Mouse (Mus musculus): ENCODE measurements around the gene Tenm4.

The Tenm4 gene

GRCm38 (mm10) chr7:96356285-96356811, 185.3 kb downstream of the Tenm4 start:
- DNase-seq = no peak

DNA sequence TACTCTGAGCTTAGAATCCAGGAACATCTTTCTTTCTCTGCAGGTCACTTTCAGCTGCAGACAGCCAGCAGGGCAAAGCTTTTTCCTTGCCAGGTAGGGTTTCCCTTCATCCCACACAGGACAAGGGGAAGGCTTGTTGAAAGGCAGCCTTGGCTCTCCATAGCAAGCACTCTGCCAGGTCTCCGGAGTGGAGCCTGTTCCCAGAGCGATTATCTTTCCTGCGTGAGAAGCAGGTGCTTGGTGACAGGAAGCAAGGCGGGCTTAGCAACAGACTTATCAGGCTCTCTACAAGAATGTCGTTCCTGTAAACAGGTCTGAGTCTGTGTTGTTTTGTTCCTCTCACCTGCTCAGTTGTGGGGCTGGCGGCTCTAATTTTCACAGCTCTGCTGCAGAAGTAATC, 186.5 kb downstream of the Tenm4 start:
- DNase-seq = no peak

DNA sequence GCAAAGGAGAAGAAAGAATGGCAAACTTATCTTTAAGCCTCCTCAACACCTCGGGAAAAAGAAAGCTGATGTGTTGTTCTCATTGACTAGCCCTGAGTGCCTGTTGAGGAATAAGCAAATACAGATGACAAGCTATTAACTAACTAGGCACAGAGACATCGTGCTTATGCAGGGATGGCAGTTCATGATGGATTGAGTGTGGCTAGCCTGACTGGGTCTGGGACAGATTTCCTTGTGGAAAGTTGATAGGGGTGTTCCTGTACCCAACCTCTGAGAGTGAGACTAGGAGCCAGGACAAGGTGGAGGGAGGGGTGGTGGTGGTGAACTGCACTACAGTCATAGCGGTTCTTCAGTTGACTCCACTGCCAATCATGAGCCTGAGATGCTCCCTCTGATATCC, 192.3 kb downstream of the Tenm4 start:
- DNase-seq = no peak

DNA sequence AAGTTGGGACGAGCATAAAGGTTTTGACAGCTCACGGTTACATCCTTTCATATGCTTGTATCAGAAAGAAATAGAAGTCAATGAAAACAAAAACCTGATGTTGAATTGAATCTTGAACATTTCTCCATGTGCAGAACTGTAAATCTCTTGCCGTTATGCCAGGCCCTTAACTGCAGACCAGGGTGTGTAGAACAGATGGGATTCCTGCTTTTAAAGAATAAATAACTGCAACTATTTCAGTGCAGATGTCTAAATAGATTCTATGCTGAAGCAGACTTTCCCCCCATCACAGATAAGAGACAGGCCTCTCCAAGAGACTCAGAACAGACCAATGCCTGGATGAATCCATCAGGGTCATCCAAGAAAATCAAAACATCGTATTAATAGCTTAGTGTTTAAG, 198.9 kb downstream of the Tenm4 start:
- DNase-seq = no peak

DNA sequence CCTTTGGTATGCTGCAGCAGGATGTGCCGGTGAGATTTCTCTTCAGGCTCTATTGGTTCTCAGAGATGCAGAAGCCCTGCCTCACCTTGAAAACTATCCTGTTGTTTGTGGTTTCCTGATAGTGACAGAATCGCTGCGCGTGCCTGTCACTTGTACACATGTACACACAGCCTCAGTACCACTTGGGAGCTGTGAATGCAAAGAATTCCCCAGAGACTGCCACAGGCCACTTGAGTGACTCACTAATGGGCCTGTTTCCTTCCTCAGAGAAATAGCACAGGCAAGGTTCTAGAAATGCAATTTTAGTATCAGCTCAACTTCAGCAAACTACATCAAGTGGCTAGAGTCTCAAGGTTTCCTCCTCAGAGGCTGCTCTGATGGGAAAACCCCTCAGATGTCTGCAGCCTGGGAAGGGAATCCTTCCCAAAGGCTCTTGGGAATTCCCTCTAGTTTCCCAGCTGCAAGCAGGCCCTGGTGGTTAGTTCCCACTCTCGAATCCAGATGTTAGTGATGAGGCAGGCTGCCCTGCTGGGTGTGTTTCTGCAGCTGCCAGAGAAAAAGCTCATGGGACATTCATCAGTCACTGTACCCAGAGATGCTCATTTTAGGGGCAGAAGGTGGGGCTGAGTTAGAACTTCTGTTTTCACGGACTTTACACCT, 203.1 kb downstream of the Tenm4 start:
- no peak for DNase-seq

DNA sequence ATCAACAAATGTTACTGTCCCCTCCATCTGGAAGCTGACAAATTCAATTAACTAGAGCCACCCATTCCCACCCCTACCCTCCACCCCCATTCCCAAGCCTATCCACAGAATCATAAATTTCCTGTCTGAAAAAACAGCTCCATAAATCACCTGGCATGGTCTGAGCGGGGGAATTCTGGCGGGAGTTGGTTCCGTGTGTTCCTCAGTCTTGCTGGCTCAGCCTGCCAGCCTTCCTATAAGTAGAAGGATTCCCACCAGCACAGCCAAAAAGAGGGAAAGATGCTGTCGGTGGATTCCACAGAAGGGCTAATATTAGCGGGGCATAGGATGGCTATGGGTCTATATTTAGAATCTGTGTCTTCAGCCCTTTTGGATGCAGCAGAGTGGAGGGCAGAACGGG, 204.5 kb downstream of the Tenm4 start:
- no peak for DNase-seq

- no peak for DNase-seq
Measured at GRCm38 (mm10) chr7:96383686-96384528, 212.9 kb downstream of the Tenm4 start.

DNA sequence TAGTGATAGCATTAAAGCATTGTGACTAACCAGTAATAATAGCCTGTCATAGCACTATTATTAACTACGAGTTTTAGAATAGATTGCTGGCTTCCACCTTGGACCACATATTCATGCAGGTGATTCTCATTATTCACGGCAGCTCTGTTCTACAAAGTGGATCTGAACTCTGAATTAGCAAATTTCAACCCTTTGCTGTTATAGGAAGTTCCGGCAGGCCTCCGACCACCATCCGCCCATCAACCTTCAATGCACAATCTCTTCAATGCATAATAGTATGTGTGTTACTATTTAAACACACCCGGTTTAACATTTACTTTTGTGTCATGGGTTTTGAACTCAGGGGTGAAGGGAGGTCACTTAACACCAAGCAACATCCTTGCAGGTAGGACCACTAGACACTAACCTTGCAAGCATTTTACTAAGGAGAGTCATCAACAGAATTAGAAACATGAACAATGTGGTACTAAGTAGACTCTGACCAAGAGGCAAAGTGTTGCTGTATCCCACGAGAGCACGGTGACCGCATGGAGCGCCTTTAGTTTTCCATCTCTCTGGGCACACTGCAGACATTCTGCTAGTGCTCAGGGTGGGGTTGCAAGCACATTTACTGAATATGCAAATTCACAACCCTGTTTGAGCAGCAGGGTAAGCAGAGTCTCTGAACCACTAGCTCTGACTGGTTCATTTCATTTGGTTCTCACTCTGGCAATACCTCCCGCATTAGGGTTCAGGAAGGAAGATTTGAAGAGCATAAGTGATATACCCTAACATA, 213.9 kb downstream of the Tenm4 start:
- no peak for DNase-seq

DNA sequence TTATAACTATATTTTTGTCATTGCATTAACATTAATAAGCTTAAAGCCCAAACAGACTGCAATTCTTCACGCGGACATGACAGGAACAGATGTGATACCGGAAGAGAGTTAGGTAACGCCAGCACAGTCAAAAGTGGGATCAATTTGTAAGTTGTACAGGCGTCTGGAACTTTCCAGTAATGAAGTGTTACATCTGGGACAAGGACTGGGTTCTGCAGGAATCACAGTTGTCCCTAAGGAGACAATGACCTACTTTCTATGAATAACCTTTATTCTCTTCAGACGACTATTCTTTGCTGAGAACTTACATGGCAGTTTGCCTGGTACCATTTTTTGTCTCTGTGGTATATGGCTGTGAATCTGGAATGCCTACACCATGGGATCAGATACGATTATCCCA, 214.8 kb downstream of the Tenm4 start:
- DNase-seq = no peak

DNA sequence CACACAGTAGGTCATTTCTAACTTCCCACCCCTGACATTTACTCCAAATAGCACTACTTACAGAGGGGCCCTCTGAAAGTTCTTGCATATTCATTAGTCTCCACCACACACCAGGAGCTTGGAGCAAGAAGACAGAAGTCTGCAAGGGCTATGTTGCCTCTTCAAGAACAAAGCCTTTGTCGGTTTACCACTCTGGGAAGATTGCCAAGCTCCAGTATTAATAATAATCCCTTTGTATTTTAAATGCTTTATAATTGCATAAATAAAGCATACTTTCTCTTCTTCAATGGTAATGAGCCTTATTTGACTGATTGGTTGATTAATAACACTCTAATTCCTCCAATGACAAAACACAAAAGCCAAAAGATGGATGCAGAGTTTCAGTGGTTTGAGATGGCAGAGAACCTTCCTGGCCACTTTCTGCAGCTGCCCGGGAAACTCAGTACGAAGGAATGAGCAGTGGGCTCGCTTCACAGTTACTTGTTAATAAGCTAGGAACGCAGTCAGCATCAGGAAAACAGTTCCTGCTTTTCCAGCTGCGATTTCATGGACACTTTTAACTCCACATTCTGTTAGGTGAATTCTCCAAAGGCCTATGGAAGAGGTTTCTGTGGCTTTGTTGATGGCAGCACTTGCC, 219.1 kb downstream of the Tenm4 start:
- no peak for DNase-seq

DNA sequence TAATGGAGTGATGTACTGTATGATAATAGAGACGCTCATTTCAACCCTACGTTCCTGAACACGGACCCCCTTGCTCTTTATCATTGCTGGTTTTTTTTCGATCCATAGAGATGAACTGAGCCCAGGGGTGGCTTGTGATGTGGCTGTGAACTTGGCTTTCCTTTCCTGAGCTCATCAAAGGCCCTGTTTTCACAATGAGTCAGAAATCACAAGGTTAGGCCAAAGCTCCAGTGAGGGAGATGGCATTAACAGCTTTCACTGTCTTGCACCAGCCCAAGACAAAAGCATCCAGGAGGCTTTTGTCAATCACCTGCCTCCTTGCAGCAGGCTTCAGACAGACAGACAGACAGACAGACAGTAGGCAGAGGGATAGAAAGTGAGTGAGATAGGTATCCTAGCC, 219.8 kb downstream of the Tenm4 start:
- DNase-seq = no peak

- no peak for DNase-seq
Measured at GRCm38 (mm10) chr7:96391797-96392472, 220.9 kb downstream of the Tenm4 start.

GRCm38 (mm10) chr7:96392600-96392999, 221.6 kb downstream of the Tenm4 start:
- DNase-seq = no peak

DNA sequence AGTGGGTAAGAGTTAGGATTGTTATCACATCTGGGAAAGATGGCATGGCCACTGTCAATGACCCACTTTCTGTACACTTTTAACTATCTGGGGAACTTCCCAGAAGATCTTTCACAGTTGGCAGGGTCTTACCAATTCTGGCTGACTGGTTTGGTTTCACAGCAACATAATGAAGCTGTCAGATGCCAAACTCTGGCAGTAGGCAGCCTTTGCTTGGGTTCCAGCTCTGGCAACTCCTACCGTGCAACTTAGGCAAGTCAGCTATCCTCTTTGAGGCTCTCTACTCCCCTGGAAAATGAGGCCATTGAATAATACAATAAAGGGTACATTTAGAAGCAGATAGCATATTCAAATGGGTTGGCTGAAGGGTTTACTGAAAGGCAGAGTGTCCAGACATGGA, 226.9 kb downstream of the Tenm4 start:
- DNase-seq = no peak

GRCm38 (mm10) chr7:96400411-96400810, 229.4 kb downstream of the Tenm4 start:
- no peak for DNase-seq

- no peak for DNase-seq
Measured at GRCm38 (mm10) chr7:96406630-96407214, 235.7 kb downstream of the Tenm4 start.

DNA sequence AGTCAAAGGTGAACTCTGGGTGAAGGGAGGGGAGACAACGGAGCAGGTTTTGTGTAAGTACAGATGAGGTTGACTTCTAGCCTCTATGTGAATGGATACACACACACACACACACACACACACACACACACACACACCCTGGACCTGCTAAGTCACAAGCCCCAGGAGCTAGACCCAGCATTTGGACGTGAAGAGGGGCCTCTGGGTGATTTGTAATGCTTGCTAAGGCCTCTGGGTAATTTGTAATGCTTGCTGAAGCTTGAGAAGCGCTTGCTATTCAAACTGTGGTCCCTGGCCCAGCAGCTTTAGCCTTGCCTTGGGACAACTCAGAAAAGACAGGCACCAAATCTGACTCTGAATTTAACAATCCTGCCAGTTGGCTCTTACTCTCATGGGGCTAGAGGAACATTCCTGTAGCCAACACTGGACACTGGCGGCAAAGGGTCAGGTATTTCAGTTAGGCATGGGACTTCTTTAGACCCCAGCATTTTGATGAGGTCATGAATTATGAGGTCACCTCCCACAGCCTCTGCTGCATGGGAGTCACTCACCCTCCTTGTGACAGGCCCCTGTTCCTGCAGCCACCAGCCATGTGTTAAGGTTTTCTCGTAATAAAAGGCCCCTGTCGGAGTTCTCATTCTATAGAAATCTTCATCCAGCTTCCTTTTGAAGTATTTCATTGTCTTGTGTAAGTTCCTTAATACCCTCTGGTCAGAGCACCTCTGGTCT, 237.3 kb downstream of the Tenm4 start:
- no peak for DNase-seq

DNA sequence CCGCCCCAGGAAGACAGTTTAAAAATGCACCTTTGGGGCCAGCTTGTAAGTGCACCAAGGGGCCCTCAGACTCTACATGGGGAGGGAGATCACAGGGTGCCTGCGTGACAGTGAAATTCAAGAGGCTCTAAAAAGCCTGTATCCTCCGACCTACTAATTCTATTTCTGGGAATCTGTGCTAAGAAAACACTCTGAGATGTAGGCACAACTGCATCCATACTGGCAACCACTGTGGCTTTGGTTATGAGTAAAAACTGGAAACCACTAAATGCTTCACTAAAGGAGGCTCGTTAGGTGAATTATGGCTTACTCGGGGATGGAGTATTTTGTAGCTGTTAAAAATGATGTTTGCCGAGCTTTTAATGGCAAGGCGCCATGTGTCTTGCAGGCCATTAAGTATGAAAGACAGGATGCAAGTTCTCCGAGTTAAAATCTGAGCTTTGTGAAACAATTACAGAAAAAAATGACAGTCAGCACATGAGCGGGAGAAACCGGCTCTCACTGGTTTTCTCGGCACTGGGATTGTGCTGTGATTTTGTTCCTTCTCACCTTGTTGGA, 238.4 kb downstream of the Tenm4 start:
- DNase-seq = no peak

DNA sequence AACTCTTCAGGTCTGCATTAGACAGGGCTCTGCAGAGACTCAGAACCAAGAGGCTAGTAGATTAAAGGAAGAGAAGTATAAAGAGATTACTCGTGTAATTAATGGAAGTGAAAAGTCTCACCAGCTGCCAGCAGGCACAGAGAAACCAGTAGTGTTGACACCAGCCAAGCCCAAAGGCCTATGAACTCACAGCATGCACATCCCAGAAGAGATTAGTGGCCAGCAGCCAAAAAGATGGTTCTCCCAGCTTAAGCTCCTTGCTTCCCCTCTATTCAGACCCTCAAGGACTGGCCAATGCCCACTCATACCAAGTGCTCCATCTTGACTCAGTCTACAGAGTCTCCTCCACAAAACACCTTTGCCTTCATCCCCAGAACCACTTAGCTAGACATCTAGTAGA, 242.8 kb downstream of the Tenm4 start:
- DNase-seq = no peak

GRCm38 (mm10) chr7:96414290-96415055, 243.4 kb downstream of the Tenm4 start:
- no peak for DNase-seq

Data from right cerebral cortex, postnatal 4 days (tissue).